In genomic region chr19:42182673-42183072, GRCm38 (mm10) we compare ENCODE assay signal across 11 mouse cellular contexts. TPM values are rescaled to one million over a fixed set of nuclear protein-coding genes. Genes with fewer than 3 reads are reported as not detected.
A peak's percentile ranks its signal among the peaks of the same experiment; 100 is the strongest.
DNase-seq lines count a peak whose midpoint lies in the region; ATAC-seq and TF ChIP-seq lines count a peak whose summit lies in the region.
"Had no signal": no experiment of that assay in that cellular context is flagged by ENCODE, and none has a peak within 500 bp of the region (broad histone marks: within the 10 kb centered on the region; RNA-seq: fewer than 3 reads in every experiment).

No protein-coding gene starts in this region.

- H3K9me3 ChIP-seq in kidney, embryonic 14.5 days (ENCODE audit: control insufficient read depth, low read length) = no peaks in the 10 kb centered on the region
- H3K9me3 ChIP-seq in embryonic facial prominence, embryonic 11.5 days (replicated peaks; ENCODE audit: control insufficient read depth, low read length) = no peaks in the 10 kb centered on the region
- H3K9me3 ChIP-seq in kidney, embryonic 16.5 days (ENCODE audit: low read length) = no peaks in the 10 kb centered on the region
- H3K9me3 ChIP-seq: embryonic facial prominence, embryonic 13.5 days had no signal

- H3K36me3 ChIP-seq in kidney, adult 2 months (ENCODE audit: control insufficient read depth, insufficient read depth, low read length) = peaks cover 1% of the 10 kb centered on the region; the same call in 1 of the 2 replicates
- peaks cover 54% of the 10 kb centered on the region for H3K36me3 ChIP-seq in kidney, embryonic 14.5 days (ENCODE audit: control insufficient read depth, insufficient read depth, low read length)
- peaks cover 2% of the 10 kb centered on the region for H3K36me3 ChIP-seq in embryonic facial prominence, embryonic 11.5 days (replicated peaks; ENCODE audit: control insufficient read depth, insufficient read depth, low read depth, low read length)
- H3K36me3 ChIP-seq in kidney, embryonic 16.5 days (ENCODE audit: insufficient read depth, low read length) = peaks cover 47% of the 10 kb centered on the region

- H3K27me3 ChIP-seq in kidney, adult 2 months (replicated peaks; ENCODE audit: control insufficient read depth, insufficient read depth, low read length) = no peaks in the 10 kb centered on the region
- H3K27me3 ChIP-seq in kidney, embryonic 14.5 days (ENCODE audit: control insufficient read depth, insufficient read depth, low read length) = no peaks in the 10 kb centered on the region
- no peaks in the 10 kb centered on the region for H3K27me3 ChIP-seq in embryonic facial prominence, embryonic 11.5 days (ENCODE audit: control insufficient read depth, insufficient read depth, low read length)
- no peaks in the 10 kb centered on the region for H3K27me3 ChIP-seq in kidney, embryonic 16.5 days (ENCODE audit: insufficient read depth, low read length)
- H3K27me3 ChIP-seq: embryonic facial prominence, embryonic 13.5 days had no signal

- no peak overlapping the region for H3K4me3 ChIP-seq in kidney, adult 2 months (ENCODE audit: insufficient read depth, low read depth, low read length)
- H3K4me3 ChIP-seq in kidney, embryonic 14.5 days (ENCODE audit: low read length) = no peak overlapping the region
- no peak overlapping the region for H3K4me3 ChIP-seq in embryonic facial prominence, embryonic 11.5 days (ENCODE audit: low read depth, low read length)
- no peak overlapping the region for H3K4me3 ChIP-seq in kidney, embryonic 16.5 days (ENCODE audit: low read length)
- H3K4me3 ChIP-seq: embryonic facial prominence, embryonic 13.5 days had no signal

- 66% methylated on average over 6 of the region's 6 CpGs for WGBS in kidney, adult 2 months
- WGBS in kidney, embryonic 14.5 days = 71% methylated on average over 6 of the region's 6 CpGs
- 75% methylated on average over 6 of the region's 6 CpGs for WGBS in embryonic facial prominence, embryonic 11.5 days
- WGBS in kidney, embryonic 16.5 days = 63% methylated on average over 6 of the region's 6 CpGs

- H3K4me1 ChIP-seq in kidney, adult 2 months (ENCODE audit: control insufficient read depth, insufficient read depth, low read length) = no peaks in the 10 kb centered on the region
- no peaks in the 10 kb centered on the region for H3K4me1 ChIP-seq in kidney, embryonic 14.5 days (ENCODE audit: control insufficient read depth, insufficient read depth, low read length)
- H3K4me1 ChIP-seq in embryonic facial prominence, embryonic 11.5 days (ENCODE audit: control insufficient read depth, insufficient read depth, low read length) = no peaks in the 10 kb centered on the region
- no peaks in the 10 kb centered on the region for H3K4me1 ChIP-seq in kidney, embryonic 16.5 days (ENCODE audit: insufficient read depth, low read length)
- H3K4me1 ChIP-seq: embryonic facial prominence, embryonic 13.5 days had no signal

- no peak overlapping the region for H3K9ac ChIP-seq in kidney, embryonic 14.5 days (ENCODE audit: low read depth, low read length)
- no peak overlapping the region for H3K9ac ChIP-seq in embryonic facial prominence, embryonic 11.5 days (replicated peaks; ENCODE audit: low read length)
- H3K9ac ChIP-seq in kidney, embryonic 16.5 days (replicated peaks; ENCODE audit: low read length) = no peak overlapping the region
- H3K9ac ChIP-seq: embryonic facial prominence, embryonic 13.5 days had no signal

- peak; percentile 40 for TF ChIP-seq CTCF in kidney, adult 2 months (conservative IDR thresholded peaks at IDR 0.05; ENCODE audit: insufficient read depth, insufficient read length, low read depth, low read length)

- peak; percentile 39 for DNase-seq in CD4-positive, CD25-positive, alpha-beta regulatory T cell, adult 2 months (ENCODE audit: low read depth, low spot score)
- DNase-seq in kidney, adult 2 months = no peak
- DNase-seq in 3T3-L1 (ENCODE audit: low read depth, low spot score) = peak; percentile 41
- peak; percentile 22 for DNase-seq in embryonic facial prominence, embryonic 11.5 days (ENCODE audit: low spot score)
- no peak for DNase-seq in layer of hippocampus, adult 18-20 months (ENCODE audit: low spot score in 2 of 2)
- DNase-seq: gastrocnemius, postnatal 25 days; kidney, adult 11 months had no signal

- H3K27ac ChIP-seq in kidney, adult 2 months (ENCODE audit: insufficient read depth, low read depth, low read length) = no peak overlapping the region
- no peak overlapping the region for H3K27ac ChIP-seq in kidney, embryonic 14.5 days (ENCODE audit: low read depth, low read length)
- no peak overlapping the region for H3K27ac ChIP-seq in embryonic facial prominence, embryonic 11.5 days (replicated peaks; ENCODE audit: low read depth, low read length)
- no peak overlapping the region for H3K27ac ChIP-seq in kidney, embryonic 16.5 days (ENCODE audit: low read length)
- H3K27ac ChIP-seq: embryonic facial prominence, embryonic 13.5 days had no signal

- TF ChIP-seq POLR2A in kidney, adult 2 months (IDR thresholded peaks at IDR 0.05; ENCODE audit: low read depth, low read length) = no peak

- ATAC-seq in CD4-positive, CD25-positive, alpha-beta regulatory T cell, adult 4 months = no peak
- ATAC-seq in kidney, embryonic 14.5 days (ENCODE audit: low FRiP score, low TSS enrichment) = no peak
- ATAC-seq in embryonic facial prominence, embryonic 11.5 days (replicated peaks; ENCODE audit: insufficient number of reproducible peaks, low FRiP score, low TSS enrichment, low read depth) = no peak
- ATAC-seq in kidney, embryonic 16.5 days (ENCODE audit: low FRiP score, low TSS enrichment) = no peak

- H3K4me2 ChIP-seq in kidney, embryonic 14.5 days (replicated peaks; ENCODE audit: low read depth, low read length) = no peak overlapping the region
- no peak overlapping the region for H3K4me2 ChIP-seq in embryonic facial prominence, embryonic 11.5 days (ENCODE audit: low read depth, low read length)
- H3K4me2 ChIP-seq in kidney, embryonic 16.5 days (replicated peaks; ENCODE audit: low read depth, low read length) = no peak overlapping the region
- H3K4me2 ChIP-seq: embryonic facial prominence, embryonic 13.5 days had no signal

RNA-seq across cellular contexts. Expression of gene Zfyve27, which starts 18.9 kb away (rescaled TPM):
- polyA plus RNA-seq in CD4-positive, CD25-positive, alpha-beta regulatory T cell, adult 4 months (2017; shearing (Covaris generic)) = 10 to 100 TPM; 19.5 to 21.0 TPM
- polyA plus RNA-seq in kidney, adult 2 months (2012; rRNA removed) = 30.7 and 32.6 TPM in 2 replicates
- polyA plus RNA-seq in kidney, embryonic 14.5 days (2014; fragmentation: Nextera tagmentation; extraction: Ambion mirVana) = 12.7 and 17.8 TPM in 2 replicates
- 10.2 and 14.0 TPM in 2 replicates for polyA plus RNA-seq in embryonic facial prominence, embryonic 11.5 days (2014; fragmentation: Nextera tagmentation; extraction: Ambion mirVana)
- polyA plus RNA-seq in kidney, embryonic 16.5 days (2015; fragmentation: Nextera tagmentation; extraction: Ambion mirVana) = 33.2 and 35.1 TPM in 2 replicates
- total RNA-seq in layer of hippocampus, adult 18-20 months (2021) = 10 to 100 TPM; 90.6 to 94.5 TPM

RNA-seq across cellular contexts. Expression of gene Sfrp5, which starts 19.4 kb away (rescaled TPM):
- not detected for polyA plus RNA-seq in CD4-positive, CD25-positive, alpha-beta regulatory T cell, adult 4 months (2017; shearing (Covaris generic))
- polyA plus RNA-seq in kidney, adult 2 months (2012; rRNA removed) = 3.6 and 4.8 TPM in 2 replicates
- 0.53 and 0.91 TPM in 2 replicates for polyA plus RNA-seq in kidney, embryonic 14.5 days (2014; fragmentation: Nextera tagmentation; extraction: Ambion mirVana)
- 0.64 and 1.2 TPM in 2 replicates for polyA plus RNA-seq in embryonic facial prominence, embryonic 11.5 days (2014; fragmentation: Nextera tagmentation; extraction: Ambion mirVana)
- polyA plus RNA-seq in kidney, embryonic 16.5 days (2015; fragmentation: Nextera tagmentation; extraction: Ambion mirVana) = 0.92 and 1.1 TPM in 2 replicates
- under 1 TPM; 0.23 to 0.42 TPM for total RNA-seq in layer of hippocampus, adult 18-20 months (2021)

RNA-seq across cellular contexts. Expression of gene Marveld1, which starts 35.5 kb away (rescaled TPM):
- polyA plus RNA-seq in CD4-positive, CD25-positive, alpha-beta regulatory T cell, adult 4 months (2017; shearing (Covaris generic)) = 1 to 10 TPM; 6.8 to 7.5 TPM
- 44.6 and 53.2 TPM in 2 replicates for polyA plus RNA-seq in kidney, adult 2 months (2012; rRNA removed)
- 9.6 and 14.2 TPM in 2 replicates for polyA plus RNA-seq in kidney, embryonic 14.5 days (2014; fragmentation: Nextera tagmentation; extraction: Ambion mirVana)
- polyA plus RNA-seq in embryonic facial prominence, embryonic 11.5 days (2014; fragmentation: Nextera tagmentation; extraction: Ambion mirVana) = 10.9 and 16.6 TPM in 2 replicates
- 8.6 and 8.7 TPM in 2 replicates for polyA plus RNA-seq in kidney, embryonic 16.5 days (2015; fragmentation: Nextera tagmentation; extraction: Ambion mirVana)
- total RNA-seq in layer of hippocampus, adult 18-20 months (2021) = 1 to 10 TPM; 5.1 to 5.8 TPM

RNA-seq across cellular contexts. Expression of gene Avpi1, which starts 53.8 kb away (rescaled TPM):
- 1 to 10 TPM; 4.5 to 7.2 TPM for polyA plus RNA-seq in CD4-positive, CD25-positive, alpha-beta regulatory T cell, adult 4 months (2017; shearing (Covaris generic))
- 17.5 and 19.5 TPM in 2 replicates for polyA plus RNA-seq in kidney, adult 2 months (2012; rRNA removed)
- 21.2 and 22.9 TPM in 2 replicates for polyA plus RNA-seq in kidney, embryonic 14.5 days (2014; fragmentation: Nextera tagmentation; extraction: Ambion mirVana)
- polyA plus RNA-seq in embryonic facial prominence, embryonic 11.5 days (2014; fragmentation: Nextera tagmentation; extraction: Ambion mirVana) = 22.1 and 22.9 TPM in 2 replicates
- polyA plus RNA-seq in kidney, embryonic 16.5 days (2015; fragmentation: Nextera tagmentation; extraction: Ambion mirVana) = 24.9 and 30.7 TPM in 2 replicates
- 10 to 100 TPM; 18.8 to 20.6 TPM for total RNA-seq in layer of hippocampus, adult 18-20 months (2021)

Comparison
In these comparisons a context has a peak if more than half of its experiments do, and no peak if none do; other contexts are left out.
1. DNase-seq: peak in CD4-positive, CD25-positive, alpha-beta regulatory T cell, adult 2 months (single experiment), 3T3-L1 (single experiment) and embryonic facial prominence, embryonic 11.5 days (single experiment); none in kidney, adult 2 months (single experiment) and layer of hippocampus, adult 18-20 months (0 of 2).